ENCODE assay signal across 27 mouse cellular contexts in genomic region chr13:40754091-40754490, GRCm38 (mm10). TPM values are rescaled to one million over a fixed set of nuclear protein-coding genes. Genes with fewer than 3 reads are reported as not detected.
"Had no signal": no experiment of that assay in that cellular context is flagged by ENCODE, and none has a peak within 500 bp of the region (broad histone marks: within the 10 kb centered on the region; RNA-seq: fewer than 3 reads in every experiment).

No protein-coding gene starts in this region.

- H3K27ac ChIP-seq: embryonic facial prominence, embryonic 10.5 days; embryonic facial prominence, embryonic 12.5 days; embryonic facial prominence, embryonic 13.5 days; embryonic facial prominence, embryonic 15.5 days; forebrain, embryonic 10.5 days; forebrain, embryonic 12.5 days; forebrain, embryonic 13.5 days; forebrain, embryonic 15.5 days; gastrocnemius, adult 2 months; heart, adult 2 months had no signal

- H3K4me3 ChIP-seq: embryonic facial prominence, embryonic 10.5 days; embryonic facial prominence, embryonic 12.5 days; embryonic facial prominence, embryonic 13.5 days; embryonic facial prominence, embryonic 15.5 days; erythroblast, embryonic 14.5 days; forebrain, embryonic 10.5 days; forebrain, embryonic 12.5 days; forebrain, embryonic 13.5 days; forebrain, embryonic 15.5 days; gastrocnemius, adult 2 months; heart, adult 2 months had no signal

- H3K36me3 ChIP-seq: embryonic facial prominence, embryonic 10.5 days; embryonic facial prominence, embryonic 12.5 days; embryonic facial prominence, embryonic 13.5 days; embryonic facial prominence, embryonic 15.5 days; forebrain, embryonic 10.5 days; forebrain, embryonic 12.5 days; forebrain, embryonic 15.5 days had no signal

- H3K9me3 ChIP-seq: embryonic facial prominence, embryonic 10.5 days; embryonic facial prominence, embryonic 12.5 days; embryonic facial prominence, embryonic 13.5 days; embryonic facial prominence, embryonic 15.5 days; forebrain, embryonic 10.5 days; forebrain, embryonic 12.5 days; forebrain, embryonic 13.5 days; forebrain, embryonic 15.5 days had no signal

- DNase-seq: cerebellum, adult 2 months; cerebellum, adult 8-10 months; cerebellum, adult 9-10 months; cerebellum, adult 9-11 months; cerebellum, postnatal 10 days; cerebellum, postnatal 14 days; cerebellum, postnatal 25 days; cerebellum, postnatal 36 days; embryo, embryonic 11 days; forebrain, postnatal 0 days; gastrocnemius, adult 2 months; gastrocnemius, postnatal 10 days; gastrocnemius, postnatal 14 days; gastrocnemius, postnatal 25 days; gastrocnemius, postnatal 36 days; heart, adult 18-20 months; heart, adult 2 months had no signal

- H3K4me1 ChIP-seq: embryonic facial prominence, embryonic 12.5 days; embryonic facial prominence, embryonic 13.5 days; embryonic facial prominence, embryonic 15.5 days; forebrain, embryonic 10.5 days; forebrain, embryonic 12.5 days; forebrain, embryonic 13.5 days; forebrain, embryonic 15.5 days had no signal

- H3K27me3 ChIP-seq: embryonic facial prominence, embryonic 12.5 days; embryonic facial prominence, embryonic 15.5 days had no signal

RNA-seq across cellular contexts. Expression of gene Tfap2a, which starts 15.9 kb away (rescaled TPM):
- total RNA-seq: forebrain, postnatal 0 days; gastrocnemius, postnatal 14 days; gastrocnemius, postnatal 25 days; gastrocnemius, postnatal 36 days; granulocyte monocyte progenitor cell, adult 5-6 weeks had no signal
- polyA plus RNA-seq: erythroblast, embryonic 14.5 days had no signal
